Mouse (Mus musculus) embryonic facial prominence, embryonic 15.5 days (tissue): Measurements from ENCODE around the gene Fam243. TPM values are rescaled to one million over a fixed set of nuclear protein-coding genes. Genes with fewer than 3 reads are reported as not detected.
A peak's percentile ranks its signal among the peaks of the same experiment; 100 is the strongest.

ENCODE experiments used
- ATAC-seq: fragments of 200-750 bp; cut with Nextera tagmentation; 2 replicates; pipeline ENCODE4 v1.8.0; 2017; ENCODE audit warnings: low read depth, moderate TSS enrichment; ENCODE audit not compliant: insufficient number of reproducible peaks, low FRiP score, low TSS enrichment
- H3K27ac ChIP-seq: fragments of 300-500 bp; sonication (generic); replicated peaks from 2 replicates; pipeline ENCODE4 v1.5.1; 2015; ENCODE audit warnings: mild to moderate bottlenecking, inconsistent platforms
- H3K27me3 ChIP-seq: fragments of 300-500 bp; sonication (generic); 2 replicates; pipeline ENCODE4 v1.6.1; 2015; ENCODE audit warnings: inconsistent platforms
- H3K36me3 ChIP-seq: fragments of 300-500 bp; sonication (generic); 2 replicates; pipeline ENCODE4 v1.6.1; 2015; ENCODE audit warnings: mild to moderate bottlenecking, inconsistent platforms
- H3K4me1 ChIP-seq: fragments of 300-500 bp; sonication (generic); 2 replicates; pipeline ENCODE4 v1.6.1; 2015; ENCODE audit warnings: inconsistent platforms
- H3K4me2 ChIP-seq: fragments of 300-500 bp; sonication (generic); replicated peaks from 2 replicates; pipeline ENCODE4 v1.6.1; 2015; ENCODE audit warnings: mild to moderate bottlenecking, inconsistent platforms
- H3K4me3 ChIP-seq: fragments of 300-500 bp; sonication (generic); replicated peaks from 2 replicates; pipeline ENCODE4 v1.5.1; 2015; ENCODE audit warnings: mild to moderate bottlenecking, inconsistent platforms
- H3K9ac ChIP-seq: fragments of 300-500 bp; sonication (generic); 2 replicates; pipeline ENCODE4 v1.6.1; 2015; ENCODE audit warnings: inconsistent platforms
- H3K9me3 ChIP-seq: fragments of 300-500 bp; sonication (generic); replicated peaks from 2 replicates; pipeline ENCODE4 v1.6.1; 2016; ENCODE audit warnings: inconsistent platforms
- WGBS: fragments of 180-500 bp; shearing (Covaris S2); methylation state at CpG from one replicate; pipeline ENCODE4 v1.1.7; 2015; 5-methylcytosine and 5-hydroxymethylcytosine counted together
- polyA plus RNA-seq: library from polyadenylated mRNA; unstranded; fragments of >200 nt; fragmentation: Nextera tagmentation; extraction: Ambion mirVana; gene quantifications from 2 replicates; pipeline ENCODE4 v1.2.1, GENCODE M21; 2015

Gene Fam243
- polyA plus RNA-seq, 1 experiment from 2014 or later = not detected

DNA sequence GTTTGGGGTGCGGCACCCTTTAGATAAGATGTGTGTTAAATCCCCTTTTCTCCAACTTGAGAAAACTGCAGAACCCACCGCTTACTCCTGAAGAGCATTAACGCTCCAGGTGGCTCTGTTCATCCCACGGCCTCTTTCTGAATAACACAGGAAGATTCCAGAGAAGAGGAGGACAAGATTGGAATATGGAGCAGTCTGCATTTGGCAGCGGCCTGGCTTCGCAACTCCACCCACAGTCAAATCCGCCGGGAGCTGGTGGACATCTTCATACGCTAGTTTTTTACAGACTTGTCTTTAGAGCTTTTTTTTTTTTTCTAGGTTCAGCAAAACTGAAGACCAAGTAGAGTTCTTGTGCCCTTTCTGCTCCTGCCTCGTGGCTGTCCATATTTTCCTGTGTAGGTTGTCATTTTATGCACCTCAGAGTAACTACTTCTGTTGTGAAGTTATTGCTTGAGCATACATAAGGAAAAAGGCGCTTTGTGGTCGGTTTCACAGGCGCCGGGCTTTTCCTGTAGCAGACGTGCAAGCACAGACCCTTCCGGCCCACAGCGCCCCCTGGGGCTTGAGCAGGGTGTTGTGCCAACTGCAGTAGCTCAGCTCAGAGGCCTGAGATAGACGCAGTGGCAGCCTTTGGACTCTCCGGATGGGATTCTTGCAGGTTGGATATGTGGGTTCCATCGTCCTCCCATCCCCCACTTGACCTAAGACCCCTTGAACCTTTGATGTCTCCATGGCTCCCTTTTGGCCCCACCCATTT, 1.7 kb downstream of the Fam243 start:
- ATAC-seq = no peak
- WGBS = 64% methylated on average over 20 of the region's 20 CpGs
- Histone ChIP-seq H3K36me3 (0 out of 2 replicates have a peak, but pooled peaks cover 6% of the 10 kb centered on the region), H3K4me2 (no peak overlapping the region), H3K27me3 (no peaks in the 10 kb centered on the region), H3K4me3 (no peak overlapping the region), H3K27ac (no peak overlapping the region), H3K4me1 (0 out of 2 replicates have a peak, but pooled peaks cover under 1% of the 10 kb centered on the region), H3K9ac (no peak overlapping the region), H3K9me3 (no peaks in the 10 kb centered on the region)

DNA sequence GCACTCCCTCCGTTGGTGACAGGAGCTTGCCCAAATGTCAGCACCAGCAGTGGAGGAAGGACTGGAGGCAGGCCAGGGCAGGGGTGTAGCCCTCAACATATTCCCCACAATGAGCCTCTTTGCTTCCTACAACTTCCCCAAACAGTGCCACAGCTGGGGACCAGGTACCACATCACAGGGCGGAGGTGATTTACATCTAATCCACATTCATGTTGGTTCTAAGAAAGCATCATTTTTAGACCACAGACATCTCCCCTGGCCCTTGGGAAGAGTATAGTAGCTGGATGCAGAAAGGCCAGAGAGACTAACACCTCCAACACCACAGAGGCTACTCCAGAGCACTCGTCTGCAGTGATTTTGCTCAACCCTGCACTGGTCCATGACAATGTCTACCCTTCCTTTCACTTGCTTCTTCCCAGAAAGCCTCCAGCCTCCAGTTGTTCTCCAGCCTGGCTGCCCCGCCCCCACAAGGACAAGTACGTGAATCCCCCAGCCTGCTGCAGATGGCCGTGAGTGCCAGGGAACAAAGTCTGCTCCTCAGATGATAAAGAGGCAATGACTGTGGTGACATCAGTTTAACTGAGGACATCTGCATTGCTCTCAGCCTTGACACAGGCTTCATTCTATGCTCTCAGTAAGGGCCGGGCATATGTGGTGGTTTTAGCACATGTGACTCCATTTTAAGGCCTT, 5.0 kb downstream of the Fam243 start:
- peaks cover 25% of the 10 kb centered on the region for H3K36me3 ChIP-seq
- no peak overlapping the region for H3K9ac ChIP-seq
- WGBS = 72% methylated on average over 7 of the region's 7 CpGs
- H3K9me3 ChIP-seq = no peaks in the 10 kb centered on the region
- H3K4me3 ChIP-seq = no peak overlapping the region
- ATAC-seq = no peak
- H3K4me2 ChIP-seq = no peak overlapping the region
- no peaks in the 10 kb centered on the region for H3K27me3 ChIP-seq
- H3K4me1 ChIP-seq = peaks cover 4% of the 10 kb centered on the region; the same call in 1 of the 2 replicates
- no peak overlapping the region for H3K27ac ChIP-seq

DNA sequence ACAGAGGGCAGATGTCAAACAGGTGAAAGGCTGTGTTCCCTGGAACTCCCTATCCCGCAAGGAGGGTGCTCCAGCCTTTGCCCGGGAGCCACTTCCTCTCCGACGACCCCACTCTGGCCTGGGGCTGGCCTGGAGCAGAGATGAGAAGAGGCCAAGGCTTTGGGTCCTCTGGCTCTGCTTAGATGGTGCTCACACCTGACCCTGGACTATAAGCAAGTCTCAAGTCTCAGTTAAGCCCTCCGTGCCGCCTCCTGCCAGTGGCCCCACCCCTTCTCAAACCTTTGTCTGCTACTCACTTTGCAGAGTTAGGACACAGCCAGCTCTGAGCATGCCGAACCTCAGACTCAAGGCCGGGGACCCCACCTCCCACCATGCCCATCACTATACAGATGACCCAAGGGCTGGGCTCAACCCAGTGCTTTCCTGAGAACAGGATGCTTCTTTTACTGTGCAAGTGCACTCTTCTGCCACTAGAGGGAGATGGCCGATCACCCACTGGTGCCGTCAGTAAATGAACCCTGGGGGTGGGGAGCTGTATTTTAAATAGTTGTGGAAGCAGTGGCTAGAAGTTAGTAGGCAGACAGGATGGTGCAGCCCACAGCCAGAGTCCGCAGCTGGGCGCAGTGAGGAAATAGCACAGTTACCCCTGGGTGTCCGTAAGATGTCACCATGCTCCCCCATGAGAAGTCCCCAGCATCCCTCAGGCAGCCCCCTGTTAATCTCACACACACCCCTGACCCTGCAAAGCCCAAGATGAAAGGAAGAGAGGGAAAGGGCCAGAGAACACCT, 7.1 kb downstream of the Fam243 start:
- Histone ChIP-seq H3K9me3 (no peaks in the 10 kb centered on the region), H3K36me3 (peaks cover 36% of the 10 kb centered on the region)
- ATAC-seq = peak; percentile 40

DNA sequence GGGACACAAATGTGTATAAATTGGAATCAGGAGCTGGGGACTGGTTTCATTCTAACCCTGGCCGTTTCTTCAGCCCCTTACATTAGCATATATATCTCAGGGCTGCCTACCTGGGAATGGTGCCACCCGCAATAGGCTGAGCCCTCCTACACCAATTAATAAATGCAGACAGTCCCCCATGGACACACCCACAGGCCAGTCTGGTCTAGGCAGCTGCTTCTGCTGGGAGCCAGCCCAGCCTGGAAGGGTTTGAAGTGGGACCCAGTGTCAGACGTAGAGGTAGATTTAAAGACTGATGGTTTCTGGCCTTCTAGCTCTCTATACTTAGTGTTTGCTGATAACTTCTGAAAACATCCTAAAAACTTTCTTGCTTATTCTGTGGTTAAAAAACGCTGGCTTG, 12.1 kb downstream of the Fam243 start:
- WGBS = 48% methylated on average over 4 of the region's 4 CpGs
- no peaks in the 10 kb centered on the region for H3K4me1 ChIP-seq
- no peak overlapping the region for H3K9ac ChIP-seq
- no peak for ATAC-seq
- no peak overlapping the region for H3K4me3 ChIP-seq
- H3K4me2 ChIP-seq = no peak overlapping the region
- H3K9me3 ChIP-seq = no peaks in the 10 kb centered on the region
- no peak overlapping the region for H3K27ac ChIP-seq
- H3K36me3 ChIP-seq = peaks cover 58% of the 10 kb centered on the region
- H3K27me3 ChIP-seq = no peaks in the 10 kb centered on the region

More for the DNA sequence above, 7.1 kb downstream of the Fam243 start:
- 41% methylated on average over 13 of the region's 13 CpGs for WGBS
- Histone ChIP-seq H3K4me3 (no peak overlapping the region), H3K27ac (no peak overlapping the region), H3K27me3 (no peaks in the 10 kb centered on the region), H3K4me2 (no peak overlapping the region), H3K9ac (no peak overlapping the region), H3K4me1 (peaks cover 4% of the 10 kb centered on the region; the same call in 1 of the 2 replicates)

DNA sequence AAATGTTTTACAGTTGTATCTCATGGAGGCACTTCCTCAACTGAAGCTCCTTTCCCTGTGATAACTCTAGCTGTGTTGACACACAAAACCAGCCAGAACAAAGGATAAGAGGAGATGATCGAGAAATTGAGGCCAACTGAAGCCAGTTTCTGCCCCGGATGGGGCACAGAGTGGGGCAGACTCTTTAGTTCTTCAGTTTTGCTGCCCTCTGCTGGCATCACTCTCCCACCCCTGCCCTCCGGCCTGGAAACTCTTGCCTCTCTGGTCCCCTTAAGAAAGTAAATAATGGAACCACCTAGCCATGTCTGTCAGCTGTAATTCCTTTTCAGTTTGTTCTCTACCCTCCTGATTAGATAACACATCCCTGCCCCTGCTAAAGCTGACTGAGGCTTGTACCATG, 13.3 kb downstream of the Fam243 start:
- WGBS = 84% methylated on average over 3 of the region's 3 CpGs
- Histone ChIP-seq H3K36me3 (peaks cover 53% of the 10 kb centered on the region), H3K9me3 (no peaks in the 10 kb centered on the region), H3K9ac (no peak overlapping the region), H3K4me1 (peaks cover under 1% of the 10 kb centered on the region), H3K27me3 (no peaks in the 10 kb centered on the region), H3K27ac (no peak overlapping the region), H3K4me2 (no peak overlapping the region), H3K4me3 (no peak overlapping the region)
- no peak for ATAC-seq

DNA sequence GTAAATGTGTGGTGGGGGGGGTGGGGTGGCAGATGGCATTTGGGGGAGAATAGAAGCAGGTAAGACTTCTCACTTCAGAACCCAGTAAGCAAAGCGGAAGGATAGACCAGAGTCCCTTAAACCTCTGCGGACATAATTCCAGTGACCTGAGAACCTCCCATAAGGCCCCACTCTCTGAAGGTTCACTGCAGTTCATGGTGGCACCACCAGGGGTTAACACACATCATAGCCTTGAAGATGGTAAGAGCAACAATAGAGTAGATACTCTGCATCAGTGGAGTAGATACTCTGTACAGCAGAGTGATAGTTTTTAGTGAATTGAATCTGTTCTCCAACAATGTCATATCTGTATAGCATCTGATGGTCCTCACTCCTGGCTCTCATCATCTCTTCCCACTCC, 15.7 kb downstream of the Fam243 start:
- H3K4me1 ChIP-seq = peaks cover 19% of the 10 kb centered on the region
- 91% methylated on average over 2 of the region's 2 CpGs for WGBS
- no peaks in the 10 kb centered on the region for H3K9me3 ChIP-seq
- no peak overlapping the region for H3K27ac ChIP-seq
- peaks cover 32% of the 10 kb centered on the region for H3K36me3 ChIP-seq
- no peak overlapping the region for H3K9ac ChIP-seq
- no peaks in the 10 kb centered on the region for H3K27me3 ChIP-seq
- ATAC-seq = no peak
- no peak overlapping the region for H3K4me3 ChIP-seq
- no peak overlapping the region for H3K4me2 ChIP-seq

DNA sequence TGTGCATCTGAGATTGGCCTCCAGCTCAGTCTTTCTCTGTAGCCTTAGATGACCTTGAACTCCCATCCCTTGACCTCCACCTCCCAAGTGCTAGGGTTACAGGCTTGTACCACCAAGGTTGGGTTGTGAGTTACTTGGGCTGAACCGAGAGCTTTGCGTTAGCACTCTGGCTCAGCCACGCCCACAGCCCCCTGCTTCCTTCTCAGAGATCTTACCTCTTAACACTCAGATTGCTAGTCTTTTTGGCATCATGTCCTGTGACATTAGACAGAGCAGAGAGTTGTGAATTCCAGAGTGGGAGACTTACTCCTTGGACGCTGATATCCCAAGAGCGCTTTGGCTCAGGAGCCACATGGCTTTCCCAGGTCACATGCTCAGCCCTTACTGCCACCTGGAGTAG, 18.7 kb downstream of the Fam243 start:
- 55% methylated on average over 5 of the region's 5 CpGs for WGBS

DNA sequence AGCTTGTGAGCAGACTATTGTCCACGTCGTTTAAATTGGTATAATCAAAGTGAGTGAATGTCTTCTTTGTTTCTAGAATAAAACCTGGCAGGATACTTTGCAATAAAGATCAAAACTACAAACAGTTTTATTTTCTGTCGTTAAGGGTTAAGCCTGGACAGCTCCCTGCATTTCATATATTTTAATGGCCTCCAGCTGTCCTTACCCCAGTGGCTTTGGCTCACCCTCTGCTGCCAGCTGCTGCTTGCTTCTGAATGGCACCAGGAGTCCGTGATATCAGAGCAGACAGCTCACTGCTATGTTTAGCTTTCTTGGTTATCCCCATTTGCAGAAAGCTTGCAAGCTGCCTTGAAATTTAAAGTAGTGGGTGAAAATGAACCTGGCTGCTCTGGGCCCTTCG, 19.3 kb downstream of the Fam243 start:
- Histone ChIP-seq H3K27ac (peak overlapping the region; percentile 69), H3K9ac (peak overlapping the region; percentile 60)

More for the DNA sequence above, 18.7 kb downstream of the Fam243 start:
- Histone ChIP-seq H3K9ac (no peak overlapping the region), H3K4me3 (peak overlapping the region; percentile 73), H3K4me2 (peak overlapping the region; percentile 74), H3K4me1 (peaks cover 20% of the 10 kb centered on the region), H3K27me3 (no peaks in the 10 kb centered on the region), H3K36me3 (peaks cover 22% of the 10 kb centered on the region), H3K27ac (peak overlapping the region; percentile 69; the same call in 1 of the 2 replicates), H3K9me3 (no peaks in the 10 kb centered on the region)
- no peak for ATAC-seq

DNA sequence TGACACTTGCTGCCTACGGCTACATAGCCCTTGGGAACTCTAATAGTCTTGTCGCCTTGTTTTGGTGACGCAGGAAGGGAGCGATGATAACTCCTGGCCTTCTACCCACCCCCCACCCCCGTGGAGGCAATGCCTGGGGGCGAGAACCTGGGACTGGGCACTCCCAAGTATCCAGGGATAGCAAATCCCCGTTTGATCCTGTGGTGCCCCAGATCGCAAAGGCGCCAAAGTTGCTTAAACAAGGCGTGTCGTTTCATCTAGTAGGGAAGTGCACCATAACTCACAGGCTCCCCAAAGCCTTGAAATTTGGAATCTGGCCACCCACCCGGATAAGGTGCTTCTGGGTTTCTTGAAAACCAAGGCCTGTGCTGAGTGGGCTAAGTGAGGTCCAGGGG, 19.8 kb downstream of the Fam243 start:
- under 1% methylated on average over 12 of the region's 12 CpGs for WGBS
- peak overlapping the region; percentile 73 for H3K4me3 ChIP-seq
- peak overlapping the region; percentile 74 for H3K4me2 ChIP-seq
- H3K9me3 ChIP-seq = no peaks in the 10 kb centered on the region
- H3K27me3 ChIP-seq = no peaks in the 10 kb centered on the region
- peaks cover 20% of the 10 kb centered on the region for H3K4me1 ChIP-seq
- H3K27ac ChIP-seq = peak overlapping the region; percentile 69
- H3K36me3 ChIP-seq = peaks cover 13% of the 10 kb centered on the region
- peak; percentile 44 for ATAC-seq
- peak overlapping the region; percentile 60 for H3K9ac ChIP-seq

More for the DNA sequence above, 19.3 kb downstream of the Fam243 start:
- Histone ChIP-seq H3K27me3 (no peaks in the 10 kb centered on the region), H3K4me2 (peak overlapping the region; percentile 74), H3K4me3 (peak overlapping the region; percentile 73), H3K9me3 (no peaks in the 10 kb centered on the region), H3K36me3 (peaks cover 18% of the 10 kb centered on the region), H3K4me1 (peaks cover 20% of the 10 kb centered on the region)
- 20% methylated on average over 5 of the region's 5 CpGs for WGBS
- no peak for ATAC-seq

DNA sequence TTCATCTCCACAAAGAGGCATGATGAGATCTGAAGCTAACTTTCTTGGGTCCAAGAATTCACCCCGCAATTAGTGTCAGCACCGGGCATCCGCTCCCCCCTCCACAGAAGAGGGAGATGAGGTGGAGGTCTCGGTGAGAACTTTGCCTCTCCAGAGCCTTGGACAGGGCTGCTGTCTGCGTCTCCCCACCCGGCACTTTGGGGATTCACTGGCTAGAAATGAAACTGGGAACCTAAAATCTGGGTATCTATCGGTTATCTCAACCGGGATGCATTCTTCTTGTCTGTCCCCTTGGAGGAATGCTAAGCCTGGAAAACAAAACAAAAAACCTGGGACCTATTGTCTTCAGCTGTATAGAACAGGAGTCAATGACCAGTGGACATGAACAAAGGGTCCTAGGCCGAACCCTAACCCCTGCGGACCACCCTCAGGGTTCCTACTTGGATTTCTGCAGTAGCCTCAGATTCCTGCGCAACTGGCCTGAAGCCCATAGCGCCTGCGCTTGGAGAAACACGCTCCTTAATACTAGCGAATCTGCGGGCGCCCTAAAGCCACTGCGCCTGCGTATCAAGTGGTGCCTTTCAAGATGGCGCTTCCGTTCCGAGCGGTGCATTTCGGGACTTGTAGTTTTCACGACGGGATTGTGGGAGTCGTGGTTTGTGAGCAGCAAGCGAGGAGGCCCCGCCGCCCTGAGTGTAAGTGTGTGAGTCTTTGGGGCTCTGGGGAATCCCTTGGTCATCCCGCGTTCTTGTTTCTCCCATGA, 20.4 kb downstream of the Fam243 start, which contains the start of gene Smim11:
Smim11 (plus strand) TSS at position 638 of the 763 bp plus-strand sequence.
- peak; percentile 90 for ATAC-seq
- Histone ChIP-seq H3K36me3 (peaks cover 7% of the 10 kb centered on the region; the same call in 1 of the 2 replicates), H3K9me3 (no peaks in the 10 kb centered on the region), H3K4me3 (peak within 1 kb of the TSS; percentile 73), H3K27me3 (no peaks in the 10 kb centered on the region), H3K9ac (peak within 1 kb of the TSS; percentile 60), H3K4me1 (peaks cover 20% of the 10 kb centered on the region), H3K27ac (peak within 1 kb of the TSS; percentile 70), H3K4me2 (peak within 1 kb of the TSS; percentile 74)
- WGBS = 9% methylated on average over 32 of the region's 32 CpGs
